Mouse (Mus musculus): Measurements from ENCODE around the gene Runx3. TPM values are rescaled to one million over a fixed set of nuclear protein-coding genes. Genes with fewer than 3 reads are reported as not detected.

Gene Runx3
- polyA plus RNA-seq, 1 experiment from 2014 or later: not detected

- no peak overlapping the region for H3K9ac ChIP-seq
- no peaks in the 10 kb centered on the region for H3K4me1 ChIP-seq
- whole genome bisulfite sequencing: 90% methylated on average over 3 of the region's 3 CpGs
- H3K27me3 ChIP-seq (replicated peaks): no peaks in the 10 kb centered on the region
- no peaks in the 10 kb centered on the region; the same call in 1 of the 2 replicates for H3K36me3 ChIP-seq (replicated peaks)
- no peak overlapping the region for H3K4me2 ChIP-seq
- no peak overlapping the region for H3K27ac ChIP-seq
- no peak overlapping the region for H3K4me3 ChIP-seq
- ATAC-seq (replicated peaks): no peak
- no peaks in the 10 kb centered on the region for H3K9me3 ChIP-seq
Measured at GRCm38 (mm10) chr4:135220641-135221040, 100.2 kb downstream of the Runx3 start.

- no peaks in the 10 kb centered on the region; the same call in 1 of the 2 replicates for H3K36me3 ChIP-seq (replicated peaks)
- ATAC-seq (replicated peaks): no peak
Measured at GRCm38 (mm10) chr4:135221632-135222407, 101.4 kb downstream of the Runx3 start.

GRCm38 (mm10) chr4:135223808-135224207 lies 103.4 kb downstream of the Runx3 start:
- ATAC-seq (replicated peaks): no peak
- 83% methylated on average over 9 of the region's 9 CpGs for WGBS
- H3K9ac ChIP-seq: no peak overlapping the region

More at GRCm38 (mm10) chr4:135221632-135222407, 101.4 kb downstream of the Runx3 start:
- Histone ChIP-seq H3K4me3 (no peak overlapping the region), H3K27me3 (replicated peaks) (no peaks in the 10 kb centered on the region), H3K4me1 (no peaks in the 10 kb centered on the region), H3K9me3 (no peaks in the 10 kb centered on the region), H3K4me2 (no peak overlapping the region), H3K27ac (no peak overlapping the region), H3K9ac (no peak overlapping the region)
- 89% methylated on average over 12 of the region's 12 CpGs for WGBS

GRCm38 (mm10) chr4:135226008-135226667 lies 105.7 kb downstream of the Runx3 start:
- ATAC-seq (replicated peaks): no peak
- Histone ChIP-seq H3K4me3 (no peak overlapping the region), H3K27me3 (replicated peaks) (no peaks in the 10 kb centered on the region), H3K9me3 (no peaks in the 10 kb centered on the region), H3K9ac (no peak overlapping the region), H3K27ac (no peak overlapping the region), H3K4me2 (no peak overlapping the region), H3K36me3 (replicated peaks) (no peaks in the 10 kb centered on the region), H3K4me1 (no peaks in the 10 kb centered on the region)
- 93% methylated on average over 12 of the region's 12 CpGs for WGBS

More at GRCm38 (mm10) chr4:135223808-135224207, 103.4 kb downstream of the Runx3 start:
- no peak overlapping the region for H3K27ac ChIP-seq
- H3K4me2 ChIP-seq: no peak overlapping the region
- H3K9me3 ChIP-seq: no peaks in the 10 kb centered on the region
- no peaks in the 10 kb centered on the region for H3K27me3 ChIP-seq (replicated peaks)
- H3K4me3 ChIP-seq: no peak overlapping the region
- no peaks in the 10 kb centered on the region for H3K36me3 ChIP-seq (replicated peaks)
- H3K4me1 ChIP-seq: no peaks in the 10 kb centered on the region

Other genes with a start within 250 kb of the Runx3 start
- 203 and 218 TPM in 2 replicates for gene Tmem50a, start 205.6 kb upstream of the Runx3 start, polyA plus RNA-seq (2015; fragmentation: Nextera tagmentation; extraction: Ambion mirVana)
- 559 and 566 TPM in 2 replicates for gene Rsrp1, start 197.1 kb upstream of the Runx3 start, polyA plus RNA-seq (2015; fragmentation: Nextera tagmentation; extraction: Ambion mirVana)
- gene Syf2, start 189.8 kb upstream of the Runx3 start, polyA plus RNA-seq (2015; fragmentation: Nextera tagmentation; extraction: Ambion mirVana): 58.6 and 60.5 TPM in 2 replicates
- gene Clic4, start 152.2 kb downstream of the Runx3 start, polyA plus RNA-seq (2015; fragmentation: Nextera tagmentation; extraction: Ambion mirVana): 63.8 and 69.5 TPM in 2 replicates
- gene Srrm1, start 232.7 kb downstream of the Runx3 start, polyA plus RNA-seq (2015; fragmentation: Nextera tagmentation; extraction: Ambion mirVana): 169 and 185 TPM in 2 replicates

All from midbrain, embryonic 15.5 days (tissue).